Mouse (Mus musculus) R1 (cell line): ENCODE data around the gene Kcnj4.

Source experiments
- DNase-seq: peaks from one replicate; pipeline ENCODE4 v3.0.0-alpha.2; 2018; ENCODE audit warnings: low read depth, low spot score

The Kcnj4 gene

GRCm38 (mm10) chr15:79504707-79505452 lies at the start of gene Kcnj4:
Kcnj4 (minus strand) TSS chr15:79505241.
- no peak for DNase-seq

GRCm38 (mm10) chr15:79552566-79552965 lies 47.5 kb upstream of the Kcnj4 start:
- no peak for DNase-seq

- no peak for DNase-seq
Observed at GRCm38 (mm10) chr15:79548226-79548625, 43.2 kb upstream of the Kcnj4 start.

GRCm38 (mm10) chr15:79547289-79547820 lies 42.3 kb upstream of the Kcnj4 start:
- no peak for DNase-seq

GRCm38 (mm10) chr15:79546410-79547288 lies 41.6 kb upstream of the Kcnj4 start, which contains the start of gene Ddx17:
Ddx17 (minus strand) TSS chr15:79546741.
- peak; percentile 96 for DNase-seq

- DNase-seq = peak; percentile 59
Observed at GRCm38 (mm10) chr15:79545921-79546399, 40.9 kb upstream of the Kcnj4 start.

GRCm38 (mm10) chr15:79545496-79545895 lies 40.5 kb upstream of the Kcnj4 start:
- no peak for DNase-seq

GRCm38 (mm10) chr15:79543968-79544367 lies 38.9 kb upstream of the Kcnj4 start:
- DNase-seq = no peak

- no peak for DNase-seq
Observed at GRCm38 (mm10) chr15:79533796-79534195, 28.8 kb upstream of the Kcnj4 start.

GRCm38 (mm10) chr15:79529935-79530334 lies 24.9 kb upstream of the Kcnj4 start:
- DNase-seq = peak; percentile 85

- no peak for DNase-seq
Observed at GRCm38 (mm10) chr15:79527991-79528639, 23.1 kb upstream of the Kcnj4 start.

GRCm38 (mm10) chr15:79527192-79527591 lies 22.2 kb upstream of the Kcnj4 start:
- DNase-seq = no peak

- DNase-seq = peak; percentile 41
Observed at GRCm38 (mm10) chr15:79525979-79526768, 21.1 kb upstream of the Kcnj4 start.

- no peak for DNase-seq
Observed at GRCm38 (mm10) chr15:79525564-79525963, 20.5 kb upstream of the Kcnj4 start.

- peak; percentile 96 for DNase-seq
Observed at GRCm38 (mm10) chr15:79519400-79520220, 14.6 kb upstream of the Kcnj4 start.

- DNase-seq = peak; percentile 59
Observed at GRCm38 (mm10) chr15:79518571-79518970, 13.5 kb upstream of the Kcnj4 start.

GRCm38 (mm10) chr15:79517710-79518109 lies 12.7 kb upstream of the Kcnj4 start:
- no peak for DNase-seq

- DNase-seq = peak; percentile 67
Observed at GRCm38 (mm10) chr15:79516171-79517096, 11.4 kb upstream of the Kcnj4 start, which contains the start of gene Kdelr3. Kdelr3 (plus strand) TSS chr15:79516411.

GRCm38 (mm10) chr15:79513940-79514339 lies 8.9 kb upstream of the Kcnj4 start:
- DNase-seq = peak; percentile 59
